Mouse (Mus musculus) urinary bladder, postnatal 10 days (tissue): ENCODE data around the gene Mapk8ip2.

ENCODE experiments used
- DNase-seq: peaks from one replicate; pipeline ENCODE4 v3.0.0; 2022; ENCODE audit warnings: low spot score

The Mapk8ip2 gene

GRCm38 (mm10) chr15:89488182-89488581, 34.5 kb downstream of the Mapk8ip2 start:
- no peak for DNase-seq

DNA sequence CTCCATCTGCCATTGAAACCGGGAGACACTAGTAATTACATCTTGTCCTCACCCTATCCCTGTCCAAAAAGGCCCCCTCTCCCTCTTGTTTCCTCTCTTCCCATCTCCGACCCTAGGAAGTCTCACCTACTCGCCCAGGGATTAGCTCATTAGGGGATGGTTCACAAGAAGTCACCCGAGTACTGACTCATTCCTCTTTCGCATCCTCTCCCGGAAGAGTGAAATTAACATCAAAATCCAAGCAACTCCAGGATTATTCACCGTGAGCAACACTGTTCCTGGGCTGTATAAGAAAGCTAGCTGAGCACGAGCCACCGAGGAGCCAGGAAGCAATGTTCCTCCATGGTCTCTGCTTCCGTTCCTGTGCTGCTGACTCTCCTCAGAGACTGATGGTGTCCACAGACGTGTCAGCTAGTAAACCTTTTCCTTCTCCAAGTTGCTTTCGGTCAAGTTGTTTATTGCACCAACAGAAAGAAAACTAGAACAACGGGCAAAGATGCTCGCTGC, 35.0 kb downstream of the Mapk8ip2 start:
- DNase-seq = no peak

GRCm38 (mm10) chr15:89494970-89495369, 41.3 kb downstream of the Mapk8ip2 start:
- no peak for DNase-seq

DNA sequence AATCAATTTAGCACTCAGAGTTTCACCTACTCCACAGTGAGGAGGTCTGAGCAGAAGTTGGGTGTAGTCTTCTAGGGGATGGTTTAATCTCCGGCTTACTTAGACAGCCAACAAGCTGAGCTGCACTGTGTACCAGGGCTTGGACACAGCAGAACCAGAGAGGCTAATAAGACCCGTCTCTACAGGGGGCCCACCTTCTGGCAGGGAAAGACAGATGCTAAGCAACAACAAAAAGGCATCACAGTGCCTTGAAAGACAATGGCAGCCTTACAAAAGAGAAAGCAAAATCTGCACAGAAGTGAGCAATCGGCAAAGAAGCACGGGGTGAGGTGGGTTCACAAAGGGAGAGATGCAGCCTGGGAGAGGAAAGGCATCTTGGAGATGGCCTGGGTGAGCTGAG, 42.4 kb downstream of the Mapk8ip2 start:
- DNase-seq = no peak

- DNase-seq = no peak
Observed at GRCm38 (mm10) chr15:89496841-89497240, 43.1 kb downstream of the Mapk8ip2 start.

GRCm38 (mm10) chr15:89497391-89498048, 43.8 kb downstream of the Mapk8ip2 start:
- no peak for DNase-seq

GRCm38 (mm10) chr15:89498049-89498960, 44.6 kb downstream of the Mapk8ip2 start:
- no peak for DNase-seq

DNA sequence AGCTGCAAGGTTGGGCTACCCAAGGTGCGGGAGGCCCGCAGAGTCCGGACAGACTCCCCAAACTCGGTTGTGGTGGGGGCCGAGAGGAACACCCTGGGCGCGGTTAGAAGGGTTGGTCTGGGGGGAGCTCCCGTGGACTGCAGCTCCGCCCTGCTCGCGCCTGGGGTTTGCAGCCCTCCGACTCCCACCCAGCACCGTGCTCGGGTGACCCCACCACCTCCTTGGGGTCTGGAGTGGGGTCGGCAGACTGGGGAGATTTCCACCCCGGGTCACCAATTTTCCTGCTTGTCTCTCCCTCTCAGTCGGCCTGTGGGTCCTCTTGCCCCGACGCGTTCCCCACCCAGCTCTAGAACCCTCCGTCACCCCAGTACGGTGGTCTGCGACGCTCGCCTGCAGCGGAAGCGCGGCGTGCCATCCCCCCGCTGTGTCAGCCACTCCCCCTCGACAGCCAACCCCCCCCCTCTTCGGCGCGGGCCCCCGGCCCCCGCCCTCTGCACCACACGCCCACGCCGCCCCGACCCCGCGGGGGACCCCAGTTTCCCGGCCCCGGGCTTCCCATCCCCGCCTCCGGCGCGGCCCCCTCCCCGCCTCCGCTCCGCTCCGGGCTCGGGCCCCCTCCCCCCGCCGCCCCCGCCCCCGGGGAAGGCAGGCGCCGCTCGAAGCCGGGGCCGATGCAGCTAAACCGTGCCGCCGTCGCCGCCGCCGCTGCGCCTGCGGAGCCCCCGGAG, 45.4 kb downstream of the Mapk8ip2 start, which contains the start of gene Shank3:
Shank3 (plus strand) TSS at position 663 of the 728 bp plus-strand sequence.
- no peak for DNase-seq

DNA sequence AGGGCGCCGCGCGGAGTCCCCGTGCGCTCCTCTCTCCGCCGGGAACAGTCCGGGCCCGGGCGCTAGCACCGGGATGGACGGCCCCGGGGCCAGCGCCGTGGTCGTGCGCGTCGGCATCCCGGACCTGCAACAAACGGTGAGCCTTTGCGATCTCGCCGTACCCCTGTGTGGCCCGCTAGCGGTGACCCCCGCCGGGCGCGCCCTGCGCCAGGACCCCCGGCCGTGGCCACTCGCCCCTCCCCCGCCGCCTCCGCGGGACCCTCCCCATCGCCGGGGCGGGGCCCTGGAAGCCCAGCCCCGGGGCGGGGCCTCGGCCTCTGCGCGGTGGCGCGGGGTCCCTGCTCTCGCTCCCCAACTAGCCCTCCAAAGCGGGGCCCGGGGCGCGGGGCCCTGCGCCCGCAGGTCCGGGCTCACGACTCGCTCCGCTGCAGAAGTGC, 46.1 kb downstream of the Mapk8ip2 start:
- DNase-seq = no peak

DNA sequence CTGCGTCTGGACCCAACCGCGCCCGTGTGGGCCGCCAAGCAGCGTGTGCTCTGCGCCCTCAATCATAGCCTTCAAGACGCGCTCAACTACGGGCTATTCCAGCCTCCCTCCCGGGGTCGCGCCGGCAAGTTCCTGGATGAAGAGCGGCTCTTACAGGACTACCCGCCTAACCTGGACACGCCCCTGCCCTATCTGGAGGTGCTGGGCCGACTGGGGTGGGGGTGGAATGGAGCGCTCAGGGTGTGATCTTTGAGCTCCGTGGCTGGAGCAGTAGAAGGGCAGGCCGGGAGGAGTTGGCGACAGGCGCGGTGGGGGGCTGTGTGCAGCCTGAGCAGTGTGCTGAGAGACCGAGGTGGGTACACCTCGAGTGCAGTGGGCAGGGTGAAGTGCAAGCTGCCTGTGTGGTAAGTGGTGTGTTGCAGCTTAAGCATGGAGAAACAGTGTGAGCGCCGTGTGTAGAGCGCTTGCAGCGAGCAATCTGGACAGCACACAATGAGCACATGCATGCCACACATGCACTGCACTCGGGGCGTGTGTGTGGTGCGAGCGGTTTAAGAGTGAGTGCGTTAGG, 46.6 kb downstream of the Mapk8ip2 start:
- no peak for DNase-seq

- DNase-seq = no peak
Observed at GRCm38 (mm10) chr15:89501321-89501720, 47.6 kb downstream of the Mapk8ip2 start.

- no peak for DNase-seq
Observed at GRCm38 (mm10) chr15:89504838-89505237, 51.1 kb downstream of the Mapk8ip2 start.

- no peak for DNase-seq
Observed at GRCm38 (mm10) chr15:89507751-89508150, 54.0 kb downstream of the Mapk8ip2 start.

- DNase-seq = no peak
Observed at GRCm38 (mm10) chr15:89512679-89513078, 59.0 kb downstream of the Mapk8ip2 start.
